Mouse (Mus musculus): ENCODE measurements around the gene Mettl24.

DNA sequence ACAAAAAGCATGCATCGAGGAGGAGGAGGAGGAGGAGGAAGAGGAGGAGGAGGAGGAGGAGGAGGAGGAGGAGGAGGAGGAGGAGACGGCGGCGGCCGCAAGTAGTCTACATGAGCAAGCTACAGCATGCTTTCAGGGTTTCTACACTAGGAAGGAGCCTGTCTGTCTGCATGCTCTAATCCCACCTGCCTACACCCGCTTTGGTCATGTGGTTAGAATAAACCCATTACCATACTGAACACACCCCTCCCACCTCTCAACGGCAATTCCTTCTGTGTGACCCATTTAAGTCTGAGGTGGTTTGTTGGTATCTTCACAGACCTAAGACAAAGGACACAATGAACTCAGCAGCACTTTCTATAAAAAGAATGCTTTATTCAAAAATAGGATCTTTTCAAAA is 148.2 kb downstream of the Mettl24 start:
- no peak for TF ChIP-seq CTCF (IDR thresholded peaks at IDR 0.05; ENCODE audit: insufficient read depth, low read depth, low read length)
- TF ChIP-seq POLR2A (IDR thresholded peaks at IDR 0.05; ENCODE audit: insufficient read depth, low read depth, low read length): no peak

All from olfactory bulb, adult 2 months (tissue).